Mouse (Mus musculus): ENCODE data around the gene Gm6676. TPM values are rescaled to one million over a fixed set of nuclear protein-coding genes. Genes with fewer than 3 reads are reported as not detected.
A peak's percentile ranks its signal among the peaks of the same experiment; 100 is the strongest.
"Not testable (repeated sequence)": the region's sequence is repeated elsewhere in the genome, so short reads cannot be mapped to it uniquely, and the experiment has no call there.

Gm6676 gene
- total RNA-seq (2021): not detected
- long read RNA-seq, experiment 1: 0 reads
- long read RNA-seq, experiment 2: 0 reads

DNA sequence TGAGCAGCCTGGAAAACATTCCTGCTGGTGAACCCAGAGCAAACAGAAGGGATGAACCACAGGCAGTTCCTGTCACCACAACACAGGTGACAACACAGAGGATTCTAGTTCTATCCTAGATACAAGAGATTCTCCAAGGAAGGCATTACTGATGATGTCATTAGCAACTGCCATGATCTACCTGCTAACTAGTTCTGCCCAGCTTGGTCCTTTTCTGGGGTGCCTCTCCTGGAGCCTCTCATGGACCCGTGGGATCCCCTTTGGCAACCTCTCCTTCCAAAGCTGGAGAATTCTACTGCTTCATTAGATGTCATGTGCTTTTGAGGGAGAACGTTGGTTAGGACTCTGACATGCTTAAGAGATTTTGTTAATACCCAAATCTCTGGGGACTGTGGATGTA, at the start of gene Gm6676:
Gm6676 (minus strand) TSS at position 101 of the 400 bp plus-strand sequence.
- DNase-seq (ENCODE audit: low spot score in 2 of 2): not testable (repeated sequence)

DNA sequence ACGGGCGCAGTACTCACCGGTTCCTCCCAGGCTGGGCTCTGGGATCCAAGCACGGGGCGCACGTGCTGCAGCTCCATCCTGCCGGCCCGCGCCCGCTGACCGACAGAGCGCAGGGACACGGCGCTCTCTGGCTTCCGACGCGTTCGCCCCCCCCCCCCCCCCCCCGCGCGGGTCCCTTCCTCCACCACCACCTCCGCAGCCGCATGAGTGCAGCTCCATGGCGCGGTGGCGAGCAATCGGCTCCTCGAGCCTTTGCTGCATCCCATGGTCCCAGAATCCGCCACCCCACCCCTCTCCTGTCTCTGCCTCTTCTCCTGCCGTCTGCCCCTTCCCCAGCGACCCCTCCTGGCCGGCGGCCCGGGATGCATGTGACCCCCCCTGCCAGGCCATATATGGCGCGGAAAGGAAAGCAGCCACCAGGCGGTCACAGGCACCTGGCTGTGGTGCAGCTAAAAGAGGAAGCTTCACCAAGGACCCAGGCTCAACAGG, 49.3 kb upstream of the Gm6676 start, which contains the start of gene Gm3512:
Gm3512 (minus strand) TSS at position 51 of the 489 bp plus-strand sequence.
- DNase-seq (ENCODE audit: low spot score in 2 of 2): peak in 1 of 2 experiments; percentile 3

DNA sequence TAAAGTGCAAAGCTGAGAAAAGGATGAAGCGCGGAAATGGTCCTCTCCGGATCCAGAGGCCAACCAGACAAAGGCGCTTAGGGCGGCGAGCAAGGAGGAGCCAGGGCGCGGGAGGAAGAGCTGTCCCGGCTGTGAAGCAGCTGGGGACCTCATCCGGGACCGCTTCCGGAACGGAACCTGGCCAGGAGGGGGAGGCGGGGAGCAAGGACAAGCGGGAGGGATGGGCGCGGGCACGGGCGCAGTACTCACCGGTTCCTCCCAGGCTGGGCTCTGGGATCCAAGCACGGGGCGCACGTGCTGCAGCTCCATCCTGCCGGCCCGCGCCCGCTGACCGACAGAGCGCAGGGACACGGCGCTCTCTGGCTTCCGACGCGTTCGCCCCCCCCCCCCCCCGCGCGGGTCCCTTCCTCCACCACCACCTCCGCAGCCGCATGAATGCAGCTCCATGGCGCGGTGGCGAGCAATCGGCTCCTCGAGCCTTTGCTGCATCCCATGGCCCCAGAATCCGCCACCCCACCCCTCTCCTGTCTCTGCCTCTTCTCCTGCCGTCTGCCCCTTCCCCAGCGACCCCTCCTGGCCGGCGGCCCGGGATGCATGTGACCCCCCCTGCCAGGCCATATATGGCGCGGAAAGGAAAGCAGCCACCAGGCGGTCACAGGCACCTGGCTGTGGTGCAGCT, 19.9 kb downstream of the Gm6676 start:
- not testable (repeated sequence) for DNase-seq (ENCODE audit: low spot score in 2 of 2)

DNA sequence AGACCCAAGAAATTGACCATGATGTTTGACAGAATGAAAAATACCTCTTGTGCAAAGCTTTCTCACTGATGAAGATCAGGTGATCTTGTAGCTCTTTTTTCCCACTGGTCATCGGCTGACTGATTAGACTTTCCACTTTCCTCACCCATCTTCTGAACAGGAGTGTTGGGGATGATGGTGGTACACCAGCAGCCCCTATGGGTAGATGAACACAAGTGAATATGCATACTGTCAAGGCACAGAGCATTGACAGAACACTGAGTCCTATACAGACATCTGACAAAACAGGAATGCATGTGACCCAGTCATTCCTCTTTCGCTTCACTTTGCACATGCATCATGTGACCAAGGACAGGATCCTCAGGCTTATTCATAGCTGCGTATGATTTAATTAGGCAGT, 24.7 kb downstream of the Gm6676 start, which contains the start of gene Gm3696:
Gm3696 (minus strand) TSS at position 101 of the 400 bp plus-strand sequence.
- not testable (repeated sequence) for DNase-seq (ENCODE audit: low spot score in 2 of 2)

Other genes starting within 250 kb of the Gm6676 start
- gene Gm3667, start 235.4 kb downstream of the Gm6676 start, total RNA-seq (2021): not detected
- gene Gm6356, start 151.6 kb downstream of the Gm6676 start, total RNA-seq (2021): not detected
- gene Gm10406, start 98.0 kb downstream of the Gm6676 start, total RNA-seq (2021): under 1 TPM in 1 of 2 experiments, not detected in 1; 0.19 TPM
- gene Gm3685, start 80.4 kb downstream of the Gm6676 start, total RNA-seq (2021): not detected
- gene Gm3696, start 24.8 kb downstream of the Gm6676 start, total RNA-seq (2021): under 1 TPM in 1 of 2 experiments, not detected in 1; 0.19 TPM
- gene Gm3512, start 49.1 kb upstream of the Gm6676 start, total RNA-seq (2021): under 1 TPM; 0.20 to 0.22 TPM
- not detected for gene Gm16434, start 69.1 kb upstream of the Gm6676 start, total RNA-seq (2021)
- not detected for gene Gm3727, start 139.3 kb upstream of the Gm6676 start, total RNA-seq (2021)
- gene Gm3739, start 189.6 kb upstream of the Gm6676 start, total RNA-seq (2021): not detected
- gene Gm5797, start 207.0 kb upstream of the Gm6676 start, total RNA-seq (2021): not detected
- not detected for gene Gm8374, start 239.7 kb upstream of the Gm6676 start, total RNA-seq (2021)

Data from adrenal gland, adult 18-20 months (tissue).